Mouse (Mus musculus): ENCODE measurements around the gene Ptprm. TPM values are rescaled to one million over a fixed set of nuclear protein-coding genes. Genes with fewer than 3 reads are reported as not detected.

The Ptprm gene
- polyA plus RNA-seq, 1 experiment from 2014 or later = 1.0 TPM

- Histone ChIP-seq H3K36me3 (no peaks in the 10 kb centered on the region), H3K4me2 (no peak overlapping the region), H3K27ac (no peak overlapping the region), H3K9ac (no peak overlapping the region), H3K9me3 (replicated peaks) (no peaks in the 10 kb centered on the region), H3K4me3 (replicated peaks) (no peak overlapping the region), H3K27me3 (no peaks in the 10 kb centered on the region), H3K4me1 (replicated peaks) (no peaks in the 10 kb centered on the region)
- 65% methylated on average over 11 of the region's 11 CpGs for WGBS (ENCODE audit: insufficient replicate concordance)
- DNase-seq (no peak), ATAC-seq (ENCODE audit: low read depth) (no peak)
Measured at GRCm38 (mm10) chr17:66785586-66785985, 568.7 kb downstream of the Ptprm start.

GRCm38 (mm10) chr17:66783601-66784000, 570.7 kb downstream of the Ptprm start:
- Histone ChIP-seq H3K36me3 (no peaks in the 10 kb centered on the region), H3K27ac (no peak overlapping the region), H3K4me3 (replicated peaks) (no peak overlapping the region), H3K4me1 (replicated peaks) (no peaks in the 10 kb centered on the region), H3K9me3 (replicated peaks) (no peaks in the 10 kb centered on the region), H3K9ac (no peak overlapping the region), H3K4me2 (no peak overlapping the region), H3K27me3 (no peaks in the 10 kb centered on the region)
- WGBS (ENCODE audit: insufficient replicate concordance) = 71% methylated on average over 4 of the region's 4 CpGs
- ATAC-seq (ENCODE audit: low read depth) (no peak), DNase-seq (no peak)

- no peaks in the 10 kb centered on the region for H3K27me3 ChIP-seq
- H3K9ac ChIP-seq = no peak overlapping the region
- 67% methylated on average over 10 of the region's 10 CpGs for WGBS (ENCODE audit: insufficient replicate concordance)
- H3K9me3 ChIP-seq (replicated peaks) = no peaks in the 10 kb centered on the region
- H3K4me2 ChIP-seq = no peak overlapping the region
- H3K27ac ChIP-seq = no peak overlapping the region
- H3K36me3 ChIP-seq = no peaks in the 10 kb centered on the region
- no peak for ATAC-seq (ENCODE audit: low read depth)
- H3K4me1 ChIP-seq (replicated peaks) = no peaks in the 10 kb centered on the region
- DNase-seq = no peak
- H3K4me3 ChIP-seq (replicated peaks) = no peak overlapping the region
Measured at GRCm38 (mm10) chr17:66783075-66783492, 571.2 kb downstream of the Ptprm start.

GRCm38 (mm10) chr17:66781910-66782309, 572.3 kb downstream of the Ptprm start:
- H3K4me2 ChIP-seq = no peak overlapping the region
- H3K4me1 ChIP-seq (replicated peaks) = no peaks in the 10 kb centered on the region
- H3K36me3 ChIP-seq = no peaks in the 10 kb centered on the region
- H3K27me3 ChIP-seq = no peaks in the 10 kb centered on the region
- H3K9me3 ChIP-seq (replicated peaks) = no peaks in the 10 kb centered on the region
- no peak overlapping the region for H3K4me3 ChIP-seq (replicated peaks)
- ATAC-seq (ENCODE audit: low read depth) (no peak), DNase-seq (no peak)
- H3K27ac ChIP-seq = no peak overlapping the region
- 70% methylated on average over 3 of the region's 3 CpGs for WGBS (ENCODE audit: insufficient replicate concordance)
- no peak overlapping the region for H3K9ac ChIP-seq

- no peak overlapping the region for H3K9ac ChIP-seq
- H3K9me3 ChIP-seq (replicated peaks) = no peaks in the 10 kb centered on the region
- no peaks in the 10 kb centered on the region for H3K27me3 ChIP-seq
- H3K27ac ChIP-seq = no peak overlapping the region
- H3K36me3 ChIP-seq = no peaks in the 10 kb centered on the region
- ATAC-seq (ENCODE audit: low read depth) = no peak
- H3K4me1 ChIP-seq (replicated peaks) = no peaks in the 10 kb centered on the region
- 63% methylated on average over 1 of the region's 1 CpGs for WGBS (ENCODE audit: insufficient replicate concordance)
- H3K4me3 ChIP-seq (replicated peaks) = no peak overlapping the region
- no peak for DNase-seq
- no peak overlapping the region for H3K4me2 ChIP-seq
Measured at GRCm38 (mm10) chr17:66779026-66779425, 575.2 kb downstream of the Ptprm start.

GRCm38 (mm10) chr17:66769365-66770363, 584.6 kb downstream of the Ptprm start:
- no peak overlapping the region for H3K27ac ChIP-seq
- DNase-seq = no peak
- no peaks in the 10 kb centered on the region for H3K4me1 ChIP-seq (replicated peaks)
- no peaks in the 10 kb centered on the region for H3K36me3 ChIP-seq
- H3K9ac ChIP-seq = no peak overlapping the region
- WGBS (ENCODE audit: insufficient replicate concordance) = 74% methylated on average over 14 of the region's 14 CpGs
- H3K4me3 ChIP-seq (replicated peaks) = no peak overlapping the region
- H3K9me3 ChIP-seq (replicated peaks) = no peaks in the 10 kb centered on the region
- H3K27me3 ChIP-seq = no peaks in the 10 kb centered on the region
- ATAC-seq (ENCODE audit: low read depth) = no peak
- no peak overlapping the region for H3K4me2 ChIP-seq

GRCm38 (mm10) chr17:66768689-66769275, 585.5 kb downstream of the Ptprm start:
- WGBS (ENCODE audit: insufficient replicate concordance) = 63% methylated on average over 11 of the region's 11 CpGs
- DNase-seq = no peak
- no peak overlapping the region for H3K9ac ChIP-seq

GRCm38 (mm10) chr17:66766166-66766565, 588.1 kb downstream of the Ptprm start:
- no peak overlapping the region for H3K27ac ChIP-seq
- 64% methylated on average over 6 of the region's 6 CpGs for WGBS (ENCODE audit: insufficient replicate concordance)
- H3K9me3 ChIP-seq (replicated peaks) = no peaks in the 10 kb centered on the region
- H3K27me3 ChIP-seq = no peaks in the 10 kb centered on the region
- no peak overlapping the region for H3K4me3 ChIP-seq (replicated peaks)
- H3K4me1 ChIP-seq (replicated peaks) = no peaks in the 10 kb centered on the region
- no peaks in the 10 kb centered on the region for H3K36me3 ChIP-seq
- ATAC-seq (ENCODE audit: low read depth) (no peak), DNase-seq (no peak)
- no peak overlapping the region for H3K9ac ChIP-seq
- H3K4me2 ChIP-seq = no peak overlapping the region

More at GRCm38 (mm10) chr17:66768689-66769275, 585.5 kb downstream of the Ptprm start:
- no peaks in the 10 kb centered on the region for H3K4me1 ChIP-seq (replicated peaks)
- H3K4me2 ChIP-seq = no peak overlapping the region
- no peak overlapping the region for H3K4me3 ChIP-seq (replicated peaks)
- H3K36me3 ChIP-seq = no peaks in the 10 kb centered on the region
- no peak for ATAC-seq (ENCODE audit: low read depth)
- no peaks in the 10 kb centered on the region for H3K9me3 ChIP-seq (replicated peaks)
- H3K27me3 ChIP-seq = no peaks in the 10 kb centered on the region
- no peak overlapping the region for H3K27ac ChIP-seq

GRCm38 (mm10) chr17:66764435-66764834, 589.8 kb downstream of the Ptprm start:
- DNase-seq (no peak), ATAC-seq (ENCODE audit: low read depth) (no peak)
- Histone ChIP-seq H3K4me2 (no peak overlapping the region), H3K27ac (no peak overlapping the region), H3K36me3 (no peaks in the 10 kb centered on the region), H3K9me3 (replicated peaks) (no peaks in the 10 kb centered on the region), H3K4me1 (replicated peaks) (no peaks in the 10 kb centered on the region), H3K9ac (no peak overlapping the region), H3K27me3 (no peaks in the 10 kb centered on the region), H3K4me3 (replicated peaks) (no peak overlapping the region)
- 43% methylated on average over 2 of the region's 2 CpGs for WGBS (ENCODE audit: insufficient replicate concordance)

GRCm38 (mm10) chr17:66762716-66763115, 591.5 kb downstream of the Ptprm start:
- WGBS (ENCODE audit: insufficient replicate concordance) = 72% methylated on average over 10 of the region's 10 CpGs
- Histone ChIP-seq H3K36me3 (no peaks in the 10 kb centered on the region), H3K27me3 (no peaks in the 10 kb centered on the region), H3K4me1 (replicated peaks) (no peaks in the 10 kb centered on the region), H3K27ac (no peak overlapping the region), H3K4me3 (replicated peaks) (no peak overlapping the region), H3K9me3 (replicated peaks) (no peaks in the 10 kb centered on the region), H3K9ac (no peak overlapping the region), H3K4me2 (no peak overlapping the region)
- no peak for DNase-seq
- ATAC-seq (ENCODE audit: low read depth) = no peak

- Histone ChIP-seq H3K4me3 (replicated peaks) (no peak overlapping the region), H3K4me2 (no peak overlapping the region), H3K27ac (no peak overlapping the region), H3K9me3 (replicated peaks) (no peaks in the 10 kb centered on the region), H3K9ac (no peak overlapping the region), H3K36me3 (no peaks in the 10 kb centered on the region), H3K4me1 (replicated peaks) (no peaks in the 10 kb centered on the region), H3K27me3 (no peaks in the 10 kb centered on the region)
- DNase-seq (no peak), ATAC-seq (ENCODE audit: low read depth) (no peak)
- 69% methylated on average over 26 of the region's 26 CpGs for WGBS (ENCODE audit: insufficient replicate concordance)
Measured at GRCm38 (mm10) chr17:66761326-66762296, 592.6 kb downstream of the Ptprm start.
